Mouse (Mus musculus): ENCODE data around the gene Nrip2.

DNA sequence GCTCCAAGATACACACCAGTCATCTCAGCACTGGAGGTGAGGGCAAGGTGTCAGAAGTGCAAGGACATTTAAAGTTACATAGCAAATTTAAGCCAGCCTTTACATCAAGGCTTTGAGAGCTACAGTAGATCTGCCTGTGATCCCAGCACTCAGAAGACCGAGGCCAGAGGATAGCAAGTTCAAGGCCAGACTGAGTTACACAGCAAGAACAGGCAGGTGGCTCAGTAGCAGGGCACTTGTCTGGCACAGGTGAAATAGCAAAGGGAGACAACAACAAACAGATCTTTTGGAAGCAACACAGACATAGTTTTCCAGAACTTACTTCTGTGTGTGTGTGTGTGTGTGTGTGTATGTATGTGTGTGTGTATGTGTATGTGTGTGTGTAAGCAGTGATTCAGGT lies 19.0 kb downstream of the Nrip2 start:
- TF ChIP-seq POLR2A (IDR thresholded peaks at IDR 0.05; ENCODE audit: control insufficient read depth, extremely low read depth, insufficient read depth, low read length, poor library complexity) (no peak), CTCF (IDR thresholded peaks at IDR 0.05; ENCODE audit: borderline replicate concordance, control insufficient read depth, extremely low read depth, insufficient read depth, low read length, poor library complexity) (no peak)
